Mouse (Mus musculus) liver, embryonic 11.5 days (tissue): ENCODE data around the gene Acer2. TPM values are rescaled to one million over a fixed set of nuclear protein-coding genes. Genes with fewer than 3 reads are reported as not detected.

Experiments used
- ATAC-seq: fragments of 200-750 bp; cut with Nextera tagmentation; replicated peaks from 2 replicates; pipeline ENCODE4 v1.8.0; 2017; ENCODE audit warnings: moderate number of reproducible peaks, mild to moderate bottlenecking, moderate TSS enrichment, moderate library complexity; ENCODE audit not compliant: low FRiP score
- DNase-seq: peaks from one replicate; pipeline ENCODE4 v3.0.0-alpha.2; 2017; ENCODE audit warnings: low spot score
- H3K27ac ChIP-seq: fragments of 300-500 bp; sonication (generic); 2 replicates; pipeline ENCODE4 v1.5.1; 2014; ENCODE audit warnings: mild to moderate bottlenecking, low read depth, low read length, control low read depth
- H3K27me3 ChIP-seq: fragments of 300-500 bp; sonication (generic); replicated peaks from 2 replicates; pipeline ENCODE4 v1.6.1; 2014; ENCODE audit warnings: low read length, mixed read lengths; ENCODE audit not compliant: control insufficient read depth, insufficient read depth
- H3K36me3 ChIP-seq: fragments of 300-500 bp; sonication (generic); 2 replicates; pipeline ENCODE4 v1.6.1; 2014; ENCODE audit warnings: mild to moderate bottlenecking, low read length, moderate library complexity, mixed read lengths; ENCODE audit not compliant: control insufficient read depth, insufficient read depth
- H3K4me1 ChIP-seq: fragments of 300-500 bp; sonication (generic); replicated peaks from 2 replicates; pipeline ENCODE4 v1.6.1; 2014; ENCODE audit warnings: low read length, mixed read lengths; ENCODE audit not compliant: control insufficient read depth, insufficient read depth
- H3K4me2 ChIP-seq: fragments of 300-500 bp; sonication (generic); 2 replicates; pipeline ENCODE4 v1.6.1; 2014; ENCODE audit warnings: mild to moderate bottlenecking, control low read depth, moderate library complexity
- H3K4me3 ChIP-seq: fragments of 300-500 bp; sonication (generic); 2 replicates; pipeline ENCODE4 v1.5.1; 2014; ENCODE audit warnings: low read depth, low read length, control low read depth
- H3K9ac ChIP-seq: fragments of 300-500 bp; sonication (generic); 2 replicates; pipeline ENCODE4 v1.6.1; 2014; ENCODE audit warnings: low read depth, low read length, control low read depth
- H3K9me3 ChIP-seq: fragments of 300-500 bp; sonication (generic); 2 replicates; pipeline ENCODE4 v1.6.1; 2016; ENCODE audit warnings: low read length, inconsistent platforms, mixed read lengths; ENCODE audit not compliant: control insufficient read depth
- WGBS: fragments of 180-500 bp; shearing (Covaris S2); extraction: QIAGEN DNeasy Blood & Tissue Kit; methylation state at CpG from one replicate; pipeline ENCODE4 v1.1.7; 2014; 5-methylcytosine and 5-hydroxymethylcytosine counted together
- polyA plus RNA-seq: library from polyadenylated mRNA; unstranded; fragments of >200 nt; fragmentation: Nextera tagmentation; extraction: Ambion mirVana; gene quantifications from 2 replicates; pipeline ENCODE4 v1.2.1, GENCODE M21; 2014

Gene Acer2
- polyA plus RNA-seq, 1 experiment from 2014 or later, result 19.4 TPM

DNA sequence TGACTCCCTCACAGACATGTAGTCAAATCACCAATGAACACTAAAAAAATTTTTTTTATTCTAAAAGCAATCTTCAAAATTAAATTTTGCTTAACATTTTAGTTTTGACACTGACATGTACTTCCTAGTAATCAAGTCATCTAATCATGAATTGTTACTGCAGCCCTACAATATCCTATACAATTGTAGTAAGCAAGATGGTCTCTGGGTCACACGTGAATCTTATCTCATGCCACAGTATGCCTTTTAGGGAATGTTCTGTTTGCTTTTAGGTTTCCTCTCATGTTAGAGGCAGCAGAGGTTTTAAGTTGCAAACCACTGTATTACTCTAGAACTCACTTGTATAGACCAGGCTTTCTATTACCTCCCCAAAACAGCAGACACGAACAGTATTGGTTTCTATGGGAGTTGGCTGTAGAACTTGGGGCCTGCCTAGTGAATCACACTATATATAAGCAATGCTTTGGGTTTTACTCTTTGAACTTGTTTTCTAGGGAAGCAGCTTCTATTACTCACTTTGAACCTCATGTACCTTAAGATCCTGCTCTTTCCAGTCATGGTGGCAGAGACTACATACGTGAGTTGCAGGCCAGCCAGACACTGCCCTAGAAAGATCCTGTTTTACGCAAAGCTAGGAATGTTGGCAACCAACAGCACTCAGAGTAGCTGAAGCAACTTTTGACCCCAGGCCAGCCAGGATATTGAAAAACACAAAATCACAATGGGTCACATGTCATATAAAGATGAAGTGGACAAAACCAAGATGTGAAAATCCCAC, 21.2 kb upstream of the Acer2 start:
- H3K4me3 ChIP-seq, result no peak overlapping the region
- 0 out of 2 replicates have a peak overlapping the region, but pooled peaks have one; percentile 42 for H3K27ac ChIP-seq
- no peak for ATAC-seq
- DNase-seq, result no peak
- no peaks in the 10 kb centered on the region for H3K27me3 ChIP-seq
- H3K9ac ChIP-seq, result no peak overlapping the region
- H3K4me2 ChIP-seq, result no peak overlapping the region
- peaks cover 11% of the 10 kb centered on the region for H3K4me1 ChIP-seq
- 71% methylated on average over 4 of the region's 4 CpGs for WGBS
- no peaks in the 10 kb centered on the region for H3K9me3 ChIP-seq
- peaks cover 32% of the 10 kb centered on the region for H3K36me3 ChIP-seq

GRCm38 (mm10) chr4:86856304-86857112, 17.7 kb upstream of the Acer2 start:
- Histone ChIP-seq H3K4me3 (peak overlapping the region; percentile 100), H3K9me3 (no peaks in the 10 kb centered on the region), H3K9ac (peak overlapping the region; percentile 100), H3K27me3 (no peaks in the 10 kb centered on the region), H3K36me3 (peaks cover 30% of the 10 kb centered on the region), H3K4me2 (peak overlapping the region; percentile 77), H3K27ac (peak overlapping the region; percentile 98), H3K4me1 (peaks cover 14% of the 10 kb centered on the region)
- WGBS, result under 1% methylated on average over 46 of the region's 50 CpGs
- DNase-seq (no peak), ATAC-seq (no peak)

- H3K9ac ChIP-seq, result peak within 1 kb of the TSS; percentile 100
- peak; percentile 88 for DNase-seq
- peak within 1 kb of the TSS; percentile 78 for H3K4me2 ChIP-seq
- H3K27ac ChIP-seq, result peak within 1 kb of the TSS; percentile 98
- H3K4me3 ChIP-seq, result peak within 1 kb of the TSS; percentile 100
- ATAC-seq, result peak; percentile 93
- peaks cover 28% of the 10 kb centered on the region for H3K36me3 ChIP-seq
- WGBS, result under 1% methylated on average over 68 of the region's 68 CpGs
- peaks cover 14% of the 10 kb centered on the region for H3K4me1 ChIP-seq
- H3K27me3 ChIP-seq, result no peaks in the 10 kb centered on the region
- no peaks in the 10 kb centered on the region for H3K9me3 ChIP-seq
These were observed 16.8 kb upstream of the Acer2 start, which contains the start of gene Rps6 for GRCm38 (mm10) chr4:86857113-86858069. Gene Rps6, minus strand, starts transcription at chr4:86857412.

DNA sequence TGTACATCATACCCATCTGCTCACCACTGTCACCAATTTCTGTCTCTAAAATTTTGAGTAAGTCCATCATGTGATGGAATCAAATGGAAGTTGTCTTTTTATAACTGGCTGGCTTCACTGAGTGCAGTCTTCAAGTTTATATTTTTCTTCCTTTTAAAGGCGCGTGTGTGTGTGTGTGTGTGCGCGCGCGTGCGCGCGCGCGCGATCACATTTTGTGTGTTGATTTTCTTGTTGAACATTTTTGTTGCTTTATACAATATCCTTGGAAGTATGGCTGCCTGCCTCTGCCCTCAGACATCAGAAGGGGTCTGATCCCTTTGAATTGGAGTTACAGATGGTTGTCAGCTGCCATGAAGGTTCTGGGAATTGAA, 16.1 kb upstream of the Acer2 start:
- H3K27me3 ChIP-seq, result no peaks in the 10 kb centered on the region
- ATAC-seq (no peak), DNase-seq (no peak)
- peak overlapping the region; percentile 76 for H3K9ac ChIP-seq
- peaks cover 14% of the 10 kb centered on the region for H3K4me1 ChIP-seq
- 61% methylated on average over 12 of the region's 12 CpGs for WGBS
- H3K9me3 ChIP-seq, result no peaks in the 10 kb centered on the region
- H3K4me2 ChIP-seq, result peak overlapping the region; percentile 78
- peaks cover 25% of the 10 kb centered on the region for H3K36me3 ChIP-seq
- no peak overlapping the region for H3K27ac ChIP-seq
- peak overlapping the region; percentile 100 for H3K4me3 ChIP-seq

GRCm38 (mm10) chr4:86864087-86864486, 10.1 kb upstream of the Acer2 start:
- Histone ChIP-seq H3K36me3 (no peaks in the 10 kb centered on the region), H3K9me3 (no peaks in the 10 kb centered on the region), H3K4me3 (no peak overlapping the region), H3K27me3 (no peaks in the 10 kb centered on the region; the same call in 1 of the 2 replicates), H3K4me2 (no peak overlapping the region), H3K27ac (no peak overlapping the region), H3K4me1 (no peaks in the 10 kb centered on the region), H3K9ac (no peak overlapping the region)
- ATAC-seq, result no peak
- 77% methylated on average over 5 of the region's 5 CpGs for WGBS
- DNase-seq, result no peak

GRCm38 (mm10) chr4:86871988-86872387, 2.2 kb upstream of the Acer2 start:
- no peaks in the 10 kb centered on the region for H3K9me3 ChIP-seq
- DNase-seq (no peak), ATAC-seq (no peak)
- H3K9ac ChIP-seq, result no peak overlapping the region
- H3K27me3 ChIP-seq, result peaks cover 3% of the 10 kb centered on the region; the same call in 1 of the 2 replicates
- no peak overlapping the region for H3K27ac ChIP-seq
- H3K36me3 ChIP-seq, result no peaks in the 10 kb centered on the region
- peaks cover 2% of the 10 kb centered on the region; the same call in 1 of the 2 replicates for H3K4me1 ChIP-seq
- H3K4me2 ChIP-seq, result no peak overlapping the region
- no peak overlapping the region for H3K4me3 ChIP-seq

GRCm38 (mm10) chr4:86873072-86873471, 1.1 kb upstream of the Acer2 start:
- Histone ChIP-seq H3K4me2 (no peak overlapping the region), H3K27me3 (peaks cover 3% of the 10 kb centered on the region; the same call in 1 of the 2 replicates), H3K9me3 (no peaks in the 10 kb centered on the region), H3K4me3 (no peak overlapping the region), H3K27ac (no peak overlapping the region), H3K9ac (no peak overlapping the region), H3K36me3 (no peaks in the 10 kb centered on the region), H3K4me1 (peaks cover 2% of the 10 kb centered on the region; the same call in 1 of the 2 replicates)
- WGBS, result 56% methylated on average over 4 of the region's 4 CpGs
- no peak for DNase-seq
- no peak for ATAC-seq

- ATAC-seq (no peak), DNase-seq (no peak)
- Histone ChIP-seq H3K9ac (no peak overlapping the region), H3K36me3 (no peaks in the 10 kb centered on the region), H3K4me3 (no peak overlapping the region), H3K27ac (no peak overlapping the region), H3K27me3 (no peaks in the 10 kb centered on the region; the same call in 1 of the 2 replicates), H3K4me1 (no peaks in the 10 kb centered on the region; the same call in 1 of the 2 replicates), H3K9me3 (no peaks in the 10 kb centered on the region), H3K4me2 (no peak overlapping the region)
- WGBS, result 87% methylated on average over 2 of the region's 2 CpGs
These were observed 5.3 kb downstream of the Acer2 start for GRCm38 (mm10) chr4:86879477-86879876.
